Mouse (Mus musculus) neural tube, embryonic 11.5 days (tissue): ENCODE results near the gene Mnat1. TPM values are rescaled to one million over a fixed set of nuclear protein-coding genes. Genes with fewer than 3 reads are reported as not detected.

Experiments used
- ATAC-seq: fragments of 200-750 bp; cut with Nextera tagmentation; 2 replicates; pipeline ENCODE4 v1.8.0; 2017; ENCODE audit warnings: moderate number of reproducible peaks, mild to moderate bottlenecking, moderate TSS enrichment, moderate library complexity; ENCODE audit not compliant: insufficient read depth, low FRiP score, low TSS enrichment
- DNase-seq: peaks from one replicate; pipeline ENCODE4 v3.0.0-alpha.2; 2015; ENCODE audit warnings: low spot score
- H3K27ac ChIP-seq: fragments of 300-500 bp; sonication (generic); 2 replicates; pipeline ENCODE4 v1.5.1; 2014; ENCODE audit warnings: low read depth, mild to moderate bottlenecking, low read length
- H3K27me3 ChIP-seq: fragments of 300-500 bp; sonication (generic); 2 replicates; pipeline ENCODE4 v1.6.1; 2014; ENCODE audit warnings: mild to moderate bottlenecking, low read length, mixed read lengths; ENCODE audit not compliant: control insufficient read depth, insufficient read depth
- H3K36me3 ChIP-seq: fragments of 300-500 bp; sonication (generic); 2 replicates; pipeline ENCODE4 v1.6.1; 2014; ENCODE audit warnings: mild to moderate bottlenecking, low read length, moderate library complexity, mixed read lengths; ENCODE audit not compliant: control insufficient read depth, insufficient read depth
- H3K4me1 ChIP-seq: fragments of 300-500 bp; sonication (generic); 2 replicates; pipeline ENCODE4 v1.6.1; 2014; ENCODE audit warnings: low read length, mixed read lengths; ENCODE audit not compliant: control insufficient read depth, insufficient read depth
- H3K4me2 ChIP-seq: fragments of 300-500 bp; sonication (generic); 2 replicates; pipeline ENCODE4 v1.6.1; 2014; ENCODE audit warnings: low read depth, mild to moderate bottlenecking, moderate library complexity
- H3K4me3 ChIP-seq: fragments of 300-500 bp; sonication (generic); 2 replicates; pipeline ENCODE4 v1.5.1; 2014; ENCODE audit warnings: low read depth, low read length
- H3K9ac ChIP-seq: fragments of 300-500 bp; sonication (generic); 2 replicates; pipeline ENCODE4 v1.6.1; 2014; ENCODE audit warnings: mild to moderate bottlenecking, low read length
- H3K9me3 ChIP-seq: fragments of 300-500 bp; sonication (generic); 2 replicates; pipeline ENCODE4 v1.6.1; 2016; ENCODE audit warnings: low read length; ENCODE audit not compliant: control insufficient read depth
- WGBS: fragments of 180-500 bp; shearing (Covaris S2); extraction: QIAGEN DNeasy Blood & Tissue Kit; methylation state at CpG from one replicate; pipeline ENCODE4 v1.1.7; 2014; 5-methylcytosine and 5-hydroxymethylcytosine counted together
- polyA plus RNA-seq: library from polyadenylated mRNA; unstranded; fragments of >200 nt; fragmentation: Nextera tagmentation; extraction: Ambion mirVana; gene quantifications from 2 replicates; pipeline ENCODE4 v1.2.1, GENCODE M21; 2014

Gene Mnat1
- polyA plus RNA-seq, 1 experiment from 2014 or later = 43.7 TPM

DNA sequence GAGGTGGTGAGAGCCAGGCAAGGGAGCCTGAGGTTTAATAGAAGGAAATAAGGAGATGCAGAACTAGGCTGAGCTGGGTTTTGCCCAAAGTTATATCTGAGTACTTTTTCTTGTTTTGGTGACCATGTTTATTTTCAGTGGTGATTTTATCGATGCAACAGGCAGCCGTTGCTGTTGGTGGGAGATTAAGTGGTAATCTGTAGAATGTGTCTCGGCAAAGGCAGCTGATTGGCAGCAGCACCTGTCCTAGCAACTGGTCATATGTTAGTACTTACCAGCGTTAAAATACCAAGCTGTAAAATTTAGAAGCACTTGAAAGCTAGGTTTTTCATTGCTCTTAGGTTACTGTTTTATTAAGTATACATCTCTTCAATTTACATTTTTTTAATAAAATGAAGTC is 83.5 kb downstream of the Mnat1 start:
- ATAC-seq (no peak), DNase-seq (no peak)
- no peaks in the 10 kb centered on the region for H3K27me3 ChIP-seq
- H3K4me2 ChIP-seq = no peak overlapping the region
- WGBS = 71% methylated on average over 4 of the region's 4 CpGs
- no peaks in the 10 kb centered on the region for H3K36me3 ChIP-seq
- H3K4me1 ChIP-seq = no peaks in the 10 kb centered on the region
- no peak overlapping the region for H3K27ac ChIP-seq
- no peak overlapping the region for H3K4me3 ChIP-seq
- no peak overlapping the region for H3K9ac ChIP-seq
- H3K9me3 ChIP-seq = no peaks in the 10 kb centered on the region

DNA sequence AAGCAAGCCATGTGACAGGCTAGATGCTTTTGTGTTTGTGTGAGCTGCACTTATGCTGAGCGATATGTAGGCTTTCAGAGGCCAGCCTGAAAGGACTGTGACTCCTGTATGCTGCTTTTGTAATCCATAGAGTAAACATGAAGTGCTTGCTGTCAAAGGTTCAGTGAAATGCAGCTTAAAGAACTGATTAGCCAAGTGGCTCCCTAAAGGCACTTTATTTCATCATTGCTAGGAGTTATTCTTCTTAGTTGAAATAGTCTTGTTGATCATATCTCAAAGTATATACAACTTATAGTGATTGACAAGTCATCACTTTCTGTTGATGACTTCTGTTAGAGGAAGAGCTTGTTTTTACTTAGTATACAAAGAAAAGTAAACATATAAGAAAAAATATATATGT is 83.9 kb downstream of the Mnat1 start:
- H3K4me1 ChIP-seq = no peaks in the 10 kb centered on the region
- no peak overlapping the region for H3K4me2 ChIP-seq
- DNase-seq = no peak
- no peaks in the 10 kb centered on the region for H3K36me3 ChIP-seq
- H3K27ac ChIP-seq = no peak overlapping the region
- no peaks in the 10 kb centered on the region for H3K27me3 ChIP-seq
- no peaks in the 10 kb centered on the region for H3K9me3 ChIP-seq
- H3K4me3 ChIP-seq = no peak overlapping the region
- no peak for ATAC-seq
- H3K9ac ChIP-seq = no peak overlapping the region
- WGBS = 85% methylated on average over 1 of the region's 1 CpGs

DNA sequence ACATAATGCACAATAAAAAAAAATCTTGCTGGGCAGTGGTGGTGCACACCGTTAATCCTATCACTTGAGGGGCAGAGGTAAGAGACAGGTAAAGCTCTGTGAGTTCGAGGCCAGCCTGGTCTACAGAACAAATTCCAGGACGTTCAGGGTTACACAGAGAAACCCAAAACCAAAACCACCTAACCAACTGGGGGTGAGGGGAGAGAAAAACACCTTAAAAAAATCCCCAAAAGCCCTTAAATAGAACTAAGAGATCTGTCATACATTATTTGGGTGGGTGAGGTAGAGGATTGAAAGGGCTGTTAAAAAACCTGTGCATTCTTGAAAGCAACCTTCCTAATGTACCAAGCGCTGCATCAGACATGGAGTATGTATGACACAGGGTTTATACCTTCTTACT is 85.0 kb downstream of the Mnat1 start:
- H3K27ac ChIP-seq = no peak overlapping the region
- no peak overlapping the region for H3K9ac ChIP-seq
- no peak for DNase-seq
- H3K4me2 ChIP-seq = no peak overlapping the region
- WGBS = 98% methylated on average over 4 of the region's 4 CpGs
- H3K9me3 ChIP-seq = no peaks in the 10 kb centered on the region
- H3K27me3 ChIP-seq = no peaks in the 10 kb centered on the region
- H3K36me3 ChIP-seq = no peaks in the 10 kb centered on the region
- H3K4me3 ChIP-seq = no peak overlapping the region
- no peaks in the 10 kb centered on the region for H3K4me1 ChIP-seq
- no peak for ATAC-seq

DNA sequence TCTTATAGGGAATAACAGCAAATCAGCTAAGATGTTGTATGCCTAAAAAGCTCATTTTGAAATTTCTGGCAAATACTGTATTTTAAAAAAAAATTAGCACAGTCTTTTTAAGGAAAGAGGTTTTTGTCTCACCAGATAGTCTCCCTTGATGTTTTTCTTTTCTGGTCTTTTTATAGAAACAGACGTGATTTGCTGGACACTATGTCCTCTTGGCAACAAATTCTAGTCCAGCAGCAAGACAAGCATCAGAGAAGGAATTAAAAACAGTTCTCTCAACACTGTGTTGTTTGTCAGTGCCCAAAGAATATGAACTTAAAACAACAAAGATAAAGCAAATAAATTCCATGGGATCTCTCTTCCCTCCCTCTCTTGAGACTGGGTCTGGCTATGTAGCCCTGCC is 85.6 kb downstream of the Mnat1 start:
- 82% methylated on average over 1 of the region's 1 CpGs for WGBS
- H3K27ac ChIP-seq = no peak overlapping the region
- H3K27me3 ChIP-seq = no peaks in the 10 kb centered on the region
- no peaks in the 10 kb centered on the region for H3K36me3 ChIP-seq
- no peak overlapping the region for H3K4me2 ChIP-seq
- ATAC-seq (no peak), DNase-seq (no peak)
- no peak overlapping the region for H3K4me3 ChIP-seq
- no peak overlapping the region for H3K9ac ChIP-seq
- no peaks in the 10 kb centered on the region for H3K4me1 ChIP-seq
- no peaks in the 10 kb centered on the region for H3K9me3 ChIP-seq

- no peak overlapping the region for H3K27ac ChIP-seq
- H3K4me3 ChIP-seq = no peak overlapping the region
- no peaks in the 10 kb centered on the region for H3K4me1 ChIP-seq
- H3K36me3 ChIP-seq = no peaks in the 10 kb centered on the region
- H3K9ac ChIP-seq = no peak overlapping the region
- H3K4me2 ChIP-seq = no peak overlapping the region
- H3K27me3 ChIP-seq = no peaks in the 10 kb centered on the region
- 78% methylated on average over 3 of the region's 3 CpGs for WGBS
- DNase-seq (no peak), ATAC-seq (no peak)
- no peaks in the 10 kb centered on the region for H3K9me3 ChIP-seq
Observed at GRCm38 (mm10) chr12:73210454-73210853, 86.9 kb downstream of the Mnat1 start.

- Histone ChIP-seq H3K4me3 (no peak overlapping the region), H3K9me3 (no peaks in the 10 kb centered on the region), H3K4me1 (no peaks in the 10 kb centered on the region), H3K36me3 (peaks cover 3% of the 10 kb centered on the region), H3K27ac (no peak overlapping the region), H3K4me2 (no peak overlapping the region), H3K27me3 (no peaks in the 10 kb centered on the region), H3K9ac (no peak overlapping the region)
- ATAC-seq (no peak), DNase-seq (no peak)
- WGBS = over 99% methylated on average over 5 of the region's 5 CpGs
Observed at GRCm38 (mm10) chr12:73215773-73216172, 92.3 kb downstream of the Mnat1 start.

- peaks cover 3% of the 10 kb centered on the region for H3K36me3 ChIP-seq
- H3K4me1 ChIP-seq = no peaks in the 10 kb centered on the region
- H3K9ac ChIP-seq = no peak overlapping the region
- H3K4me3 ChIP-seq = no peak overlapping the region
- ATAC-seq (no peak), DNase-seq (no peak)
- no peak overlapping the region for H3K4me2 ChIP-seq
- no peak overlapping the region for H3K27ac ChIP-seq
- WGBS = 90% methylated on average over 5 of the region's 5 CpGs
- H3K9me3 ChIP-seq = no peaks in the 10 kb centered on the region
- H3K27me3 ChIP-seq = no peaks in the 10 kb centered on the region
Observed at GRCm38 (mm10) chr12:73218632-73219031, 95.1 kb downstream of the Mnat1 start.

DNA sequence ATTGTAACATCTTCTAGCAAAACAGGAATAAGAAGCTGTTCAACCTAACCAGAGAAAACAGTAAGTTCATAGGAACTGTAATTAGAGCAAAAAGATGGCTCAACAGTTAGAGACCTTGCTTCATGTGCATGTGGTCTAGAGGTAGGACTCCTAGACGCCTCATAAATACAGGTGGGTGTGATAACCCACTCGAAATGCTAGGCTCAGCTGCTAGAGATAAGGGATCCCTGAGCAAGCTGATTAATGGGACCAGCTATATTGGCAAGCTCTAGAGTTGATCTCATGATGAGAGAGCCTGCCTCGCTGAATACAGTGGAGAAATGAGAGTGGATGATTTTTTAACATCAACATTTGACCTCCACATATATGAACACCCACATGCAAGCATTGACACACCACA is 97.7 kb downstream of the Mnat1 start:
- Histone ChIP-seq H3K36me3 (peaks cover 3% of the 10 kb centered on the region), H3K4me3 (no peak overlapping the region), H3K9ac (no peak overlapping the region), H3K27ac (no peak overlapping the region), H3K9me3 (no peaks in the 10 kb centered on the region), H3K4me2 (no peak overlapping the region), H3K27me3 (no peaks in the 10 kb centered on the region), H3K4me1 (no peaks in the 10 kb centered on the region)
- WGBS = 89% methylated on average over 3 of the region's 3 CpGs
- DNase-seq = no peak
- ATAC-seq = no peak

DNA sequence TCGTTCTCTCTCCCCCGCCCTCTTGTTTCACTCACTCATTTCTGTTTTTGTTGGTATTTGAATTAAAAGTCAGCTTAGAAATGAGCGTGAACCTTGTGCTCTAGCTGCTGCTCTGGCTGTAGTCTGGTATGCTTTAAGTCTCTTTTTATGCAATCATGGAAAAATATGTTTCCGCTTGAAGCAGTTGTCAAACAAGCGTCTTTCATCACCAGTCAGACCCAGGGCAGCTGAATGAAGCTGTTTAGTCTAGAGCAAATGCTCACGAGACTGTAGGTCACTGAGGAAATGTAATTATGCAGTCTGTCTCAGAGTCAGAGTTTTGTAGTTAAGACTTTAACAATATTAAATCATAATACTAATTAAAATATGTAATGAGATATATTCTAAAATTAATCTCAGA is 100.4 kb downstream of the Mnat1 start:
- H3K4me1 ChIP-seq = no peaks in the 10 kb centered on the region
- H3K4me2 ChIP-seq = no peak overlapping the region
- no peak overlapping the region for H3K9ac ChIP-seq
- peaks cover 2% of the 10 kb centered on the region for H3K36me3 ChIP-seq
- H3K4me3 ChIP-seq = no peak overlapping the region
- DNase-seq (no peak), ATAC-seq (no peak)
- 72% methylated on average over 6 of the region's 6 CpGs for WGBS
- H3K27me3 ChIP-seq = no peaks in the 10 kb centered on the region
- H3K9me3 ChIP-seq = no peaks in the 10 kb centered on the region
- H3K27ac ChIP-seq = no peak overlapping the region
